In the genomic region with DNA sequence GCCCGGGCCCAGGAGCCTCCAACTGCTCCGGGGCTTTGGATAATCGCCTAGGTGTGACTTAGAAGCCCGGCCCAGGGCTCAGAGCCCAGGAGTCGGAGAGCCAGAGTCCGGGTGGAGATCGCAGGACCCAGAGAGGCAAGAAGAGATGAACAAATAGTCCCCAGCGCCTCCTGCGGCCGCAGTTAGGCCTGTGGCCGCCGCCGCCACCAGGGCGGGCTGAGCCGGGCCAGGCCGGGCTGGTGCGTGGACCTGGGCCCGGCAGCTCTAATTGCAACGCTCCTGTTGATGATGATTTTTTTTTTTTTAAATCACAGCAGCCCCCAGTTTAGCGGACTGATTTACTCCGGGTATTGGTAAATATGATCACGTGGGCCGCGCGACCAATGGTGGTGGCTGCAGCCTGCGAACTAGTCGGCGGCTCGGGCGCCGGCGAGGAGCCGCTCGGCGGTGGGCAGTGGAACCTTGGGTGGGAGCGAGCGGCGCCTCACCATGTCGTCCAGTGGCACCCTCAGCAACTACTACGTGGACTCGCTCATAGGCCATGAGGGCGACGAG, we compare ENCODE assay signal across 8 mouse cellular contexts. TPM values are rescaled to one million over a fixed set of nuclear protein-coding genes. Genes with fewer than 3 reads are reported as not detected.
A peak's percentile ranks its signal among the peaks of the same experiment; 100 is the strongest.
DNase-seq lines count a peak whose midpoint lies in the region; ATAC-seq and TF ChIP-seq lines count a peak whose summit lies in the region.

A gene (plus strand): TSS at position 161 of the 555 bp plus-strand sequence.

- peak within 1 kb of the TSS; percentile 47 for H3K4me3 ChIP-seq in heart, embryonic 13.5 days
- H3K4me3 ChIP-seq in neural tube, embryonic 12.5 days, result peak within 1 kb of the TSS; percentile 54

- no peak for TF ChIP-seq POLR2A in brain, embryonic 14.5 days (IDR thresholded peaks at IDR 0.05; ENCODE audit: borderline replicate concordance, extremely low read depth, insufficient read depth, insufficient read length, poor library complexity, severe bottlenecking)

- WGBS in heart, embryonic 13.5 days, result 2% methylated on average over 43 of the region's 43 CpGs
- under 1% methylated on average over 43 of the region's 43 CpGs for WGBS in neural tube, embryonic 12.5 days

- no peaks in the 10 kb centered on the region for H3K9me3 ChIP-seq in heart, embryonic 13.5 days
- H3K9me3 ChIP-seq in neural tube, embryonic 12.5 days, result no peaks in the 10 kb centered on the region

- peak; percentile 24; the same call in 1 of the 2 replicates for TF ChIP-seq CTCF in brain, embryonic 14.5 days (IDR thresholded peaks at IDR 0.05; ENCODE audit: borderline replicate concordance, extremely low read depth, insufficient read depth, insufficient read length)

- ATAC-seq in heart, embryonic 13.5 days (ENCODE audit: extremely low read depth, insufficient number of reproducible peaks, low FRiP score, low TSS enrichment), result no peak
- ATAC-seq in neural tube, embryonic 12.5 days (ENCODE audit: low FRiP score, low read depth), result peak; percentile 49

- peaks cover 100% of the 10 kb centered on the region for H3K27me3 ChIP-seq in heart, embryonic 13.5 days (replicated peaks)
- peaks cover 73% of the 10 kb centered on the region for H3K27me3 ChIP-seq in neural tube, embryonic 12.5 days (replicated peaks)

- no peak within 1 kb of the TSS for H3K27ac ChIP-seq in heart, embryonic 13.5 days (replicated peaks)
- peak within 1 kb of the TSS; percentile 83 for H3K27ac ChIP-seq in neural tube, embryonic 12.5 days

- no peaks in the 10 kb centered on the region for H3K36me3 ChIP-seq in heart, embryonic 13.5 days
- H3K36me3 ChIP-seq in neural tube, embryonic 12.5 days, result no peaks in the 10 kb centered on the region

- DNase-seq in embryo, embryonic 11 days, result peak; percentile 85
- no peak for DNase-seq in embryo, embryonic 10.5 days (ENCODE audit: low spot score)
- DNase-seq in brain, embryonic 14.5 days (ENCODE audit: low read depth), result peak; percentile 69
- peak; percentile 89 for DNase-seq in kidney, postnatal 14 days
- DNase-seq in cerebellum, postnatal 36 days, result no peak
- no peak for DNase-seq in spleen, adult 12 weeks (ENCODE audit: low spot score)

- H3K9ac ChIP-seq in heart, embryonic 13.5 days, result peak within 1 kb of the TSS; percentile 58; the same call in 1 of the 2 replicates
- peak within 1 kb of the TSS; percentile 96 for H3K9ac ChIP-seq in neural tube, embryonic 12.5 days

- H3K4me1 ChIP-seq in heart, embryonic 13.5 days, result peaks cover 14% of the 10 kb centered on the region
- H3K4me1 ChIP-seq in neural tube, embryonic 12.5 days, result peaks cover 30% of the 10 kb centered on the region

- peak within 1 kb of the TSS; percentile 70 for H3K4me2 ChIP-seq in heart, embryonic 13.5 days
- peak within 1 kb of the TSS; percentile 75 for H3K4me2 ChIP-seq in neural tube, embryonic 12.5 days (replicated peaks)

RNA-seq across cellular contexts. Expression of the gene that starts here (rescaled TPM):
- 0.19 and 0.36 TPM in 2 replicates for polyA plus RNA-seq in brain, embryonic 14.5 days (2012; rRNA removed)
- polyA plus RNA-seq in heart, embryonic 13.5 days (2015; fragmentation: Nextera tagmentation; extraction: Ambion mirVana), result not detected in 2 replicates
- 34.4 and 36.8 TPM in 2 replicates for polyA plus RNA-seq in neural tube, embryonic 12.5 days (2016; fragmentation: Nextera tagmentation; extraction: Ambion mirVana)

Comparison
In these comparisons a context has a peak if more than half of its experiments do, and no peak if none do; other contexts are left out.
1. RNA of the gene that starts here (polyA plus RNA-seq): 34.4 to 36.8 TPM in neural tube, embryonic 12.5 days; 0.19 to 0.36 TPM in brain, embryonic 14.5 days and not detected in heart, embryonic 13.5 days; every median in the first group is over 10 times any median in the second.
2. DNase-seq: peak in embryo, embryonic 11 days (single experiment) and kidney, postnatal 14 days (single experiment); none in embryo, embryonic 10.5 days (single experiment), cerebellum, postnatal 36 days (0 of 2) and spleen, adult 12 weeks (single experiment).
3. Peak in DNase-seq in brain, embryonic 14.5 days; RNA of the gene not detected or under 1 TPM.